Mouse (Mus musculus) brain, embryonic 18.5 days (tissue): ENCODE measurements around the gene Fuk.
"Not testable (repeated sequence)": the region's sequence is repeated elsewhere in the genome, so short reads cannot be mapped to it uniquely, and the experiment has no call there.

ENCODE experiments used
- DNase-seq: peaks from one replicate; pipeline ENCODE4 v3.0.0-alpha.2; 2012; ENCODE audit warnings: low read depth, low spot score

Fuk gene

DNA sequence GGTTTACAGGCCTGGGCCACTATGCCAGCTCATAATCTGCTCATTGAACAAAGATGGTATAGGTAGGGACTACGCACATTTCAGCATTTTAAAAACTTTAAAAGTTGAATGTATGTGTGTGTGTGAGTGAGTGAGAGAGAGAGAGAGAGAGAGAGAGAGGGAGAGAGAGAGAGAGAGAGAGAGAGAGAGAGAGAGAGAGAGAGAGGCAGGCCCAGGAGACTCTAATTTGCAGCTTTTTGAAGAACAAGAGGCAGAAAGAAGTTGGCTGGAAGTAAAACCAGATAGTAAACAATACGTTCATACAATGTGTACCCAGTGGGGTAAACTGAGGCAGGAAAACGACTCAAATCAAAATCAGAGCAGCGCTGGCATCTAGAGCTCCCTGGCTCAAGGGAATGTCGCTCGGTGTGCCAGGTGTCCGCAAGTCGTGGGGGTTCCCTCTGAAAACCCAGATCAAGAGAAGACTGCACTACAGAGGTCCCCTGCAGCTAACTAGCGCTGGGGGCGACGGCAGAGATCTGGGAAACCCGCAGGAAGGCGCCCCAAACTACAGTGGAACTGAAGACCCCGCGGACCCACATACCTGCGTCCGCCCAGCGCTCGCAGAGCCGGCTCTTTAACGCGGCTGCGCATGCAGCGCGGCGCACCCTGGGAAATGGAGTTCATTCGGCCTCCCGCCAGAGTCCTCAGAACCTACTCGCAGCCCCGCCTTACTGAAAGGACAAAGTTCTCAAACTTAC, at the start of gene Fuk:
Fuk (minus strand) TSS at position 650 of the 740 bp plus-strand sequence.
- peak; percentile 39 for DNase-seq

DNA sequence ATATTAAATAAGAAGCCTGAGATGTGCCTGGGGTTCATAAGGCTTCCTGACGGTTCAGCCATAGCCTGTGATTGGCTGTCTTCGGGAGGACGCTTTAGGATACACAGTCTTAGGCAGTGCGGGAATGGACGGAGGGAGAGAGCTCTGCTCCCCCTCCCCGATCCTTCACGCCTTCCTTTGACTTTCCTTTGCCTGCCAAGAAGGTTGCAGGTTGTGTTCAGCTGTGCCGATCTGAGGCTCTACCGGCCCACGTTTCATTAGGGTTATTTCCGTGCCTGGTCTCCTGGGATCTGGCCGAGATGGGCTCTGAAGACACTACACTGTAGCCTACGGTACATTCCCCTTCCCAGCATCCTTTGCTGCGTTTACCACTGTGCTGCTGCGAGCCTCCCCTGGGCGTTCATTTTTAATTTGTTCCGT, 47.8 kb upstream of the Fuk start:
- no peak for DNase-seq

DNA sequence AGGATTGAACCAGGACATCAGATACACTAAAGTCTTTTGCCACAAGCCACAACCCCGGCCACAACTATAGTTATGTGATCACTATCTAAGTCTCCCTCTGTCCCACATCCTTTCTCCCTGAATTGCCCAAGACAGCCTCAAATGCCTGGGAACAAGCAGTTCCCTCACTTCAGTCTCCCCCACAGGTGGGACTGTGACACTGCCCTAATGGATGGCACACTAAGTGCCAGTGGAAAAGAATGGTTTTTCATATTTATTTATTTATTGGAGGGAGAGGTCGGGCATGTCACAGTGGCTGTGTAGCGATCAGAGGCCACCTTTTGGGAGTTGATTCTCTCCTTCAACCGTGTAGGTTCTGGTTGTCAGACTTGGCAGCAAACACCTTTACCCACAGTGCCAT, 43.4 kb upstream of the Fuk start:
- no peak for DNase-seq

DNA sequence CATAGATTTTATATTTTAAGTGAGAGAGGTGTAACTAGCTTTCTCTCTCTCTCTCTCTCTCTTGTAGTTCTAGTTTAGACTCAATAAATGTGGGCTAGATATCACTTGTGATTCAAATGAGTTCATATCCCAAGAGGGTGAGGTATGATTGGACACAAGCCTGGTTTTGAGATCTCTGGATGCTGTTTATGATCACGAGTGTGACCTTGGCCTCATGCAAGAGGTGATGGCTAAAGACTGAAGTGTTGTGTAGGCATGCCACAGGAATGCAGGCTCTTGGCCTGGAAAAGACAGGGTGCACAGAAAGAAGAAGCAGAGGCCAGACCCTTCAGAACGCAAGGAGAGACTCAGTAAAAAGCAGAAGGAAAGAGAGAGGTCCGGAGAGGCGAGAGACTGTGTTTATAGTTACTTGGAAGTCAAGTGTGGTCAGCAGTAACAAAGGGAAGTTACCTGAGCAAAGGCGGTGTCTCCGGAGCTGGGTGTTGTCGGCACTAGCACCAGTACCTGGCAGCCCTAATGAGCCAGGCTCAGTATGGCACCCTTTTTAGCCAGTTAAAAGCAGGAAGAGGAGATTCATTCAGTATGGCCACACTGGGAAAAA, 42.1 kb upstream of the Fuk start:
- DNase-seq = no peak

DNA sequence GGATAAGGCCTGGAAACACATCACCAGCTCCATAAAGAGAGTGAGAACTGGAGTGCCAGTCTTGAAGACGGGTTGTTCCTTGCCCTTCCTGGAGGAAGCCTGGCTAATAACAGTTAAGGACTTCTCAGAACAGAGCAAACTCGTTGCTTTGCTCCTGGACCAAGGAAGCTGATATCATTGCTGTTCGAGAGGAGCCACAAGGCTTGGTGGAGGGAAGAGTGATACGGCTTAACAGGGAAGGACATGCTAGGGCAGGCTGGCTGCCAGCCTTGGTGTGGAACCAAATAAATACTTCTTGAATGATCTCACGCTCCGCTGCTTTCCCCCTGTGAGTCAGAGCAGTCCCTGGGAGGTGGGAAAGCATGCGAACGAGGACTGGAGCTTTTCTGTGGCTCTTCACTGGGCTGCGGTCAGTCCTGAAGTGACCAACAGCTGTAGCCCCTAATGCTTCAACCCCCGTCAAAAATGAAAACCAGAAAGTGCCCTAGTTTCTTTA, 39.2 kb upstream of the Fuk start:
- no peak for DNase-seq

DNA sequence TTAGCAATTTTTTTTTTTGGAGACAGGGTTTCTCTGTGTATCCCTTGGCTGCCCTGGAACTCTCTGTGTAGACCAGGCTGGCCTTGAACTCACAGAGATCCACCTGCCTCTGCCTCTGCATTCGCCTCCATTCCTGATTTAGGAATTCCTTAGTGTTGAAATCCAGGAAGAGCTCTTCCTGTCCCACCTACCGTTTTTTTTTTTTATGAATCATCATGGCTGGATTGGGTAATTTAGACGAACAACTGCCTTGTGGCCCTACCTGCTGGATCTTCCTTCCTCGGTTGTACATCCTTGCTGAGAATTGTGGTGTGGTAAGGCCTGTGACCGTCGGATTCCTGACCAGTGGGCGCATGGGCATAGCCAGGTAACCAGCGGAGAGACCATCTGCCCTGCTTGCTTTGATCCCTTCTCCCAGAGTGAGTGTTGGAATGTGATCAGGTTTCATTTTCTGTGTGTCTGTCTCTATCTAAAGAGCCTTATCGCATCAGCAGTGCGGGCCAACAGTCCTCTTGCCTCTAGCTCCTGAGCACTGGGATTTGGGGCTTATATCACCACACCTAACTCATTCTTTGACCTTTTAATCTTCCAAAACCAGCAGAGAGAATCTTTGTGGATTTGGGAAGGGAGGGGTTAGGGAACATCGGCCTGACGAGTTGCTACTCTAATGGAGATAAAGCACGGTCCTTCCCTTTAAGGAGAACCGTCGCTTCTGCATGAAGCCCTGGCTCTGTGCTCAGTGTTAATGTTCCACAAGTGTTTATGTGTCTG, 38.6 kb upstream of the Fuk start:
- no peak for DNase-seq

DNA sequence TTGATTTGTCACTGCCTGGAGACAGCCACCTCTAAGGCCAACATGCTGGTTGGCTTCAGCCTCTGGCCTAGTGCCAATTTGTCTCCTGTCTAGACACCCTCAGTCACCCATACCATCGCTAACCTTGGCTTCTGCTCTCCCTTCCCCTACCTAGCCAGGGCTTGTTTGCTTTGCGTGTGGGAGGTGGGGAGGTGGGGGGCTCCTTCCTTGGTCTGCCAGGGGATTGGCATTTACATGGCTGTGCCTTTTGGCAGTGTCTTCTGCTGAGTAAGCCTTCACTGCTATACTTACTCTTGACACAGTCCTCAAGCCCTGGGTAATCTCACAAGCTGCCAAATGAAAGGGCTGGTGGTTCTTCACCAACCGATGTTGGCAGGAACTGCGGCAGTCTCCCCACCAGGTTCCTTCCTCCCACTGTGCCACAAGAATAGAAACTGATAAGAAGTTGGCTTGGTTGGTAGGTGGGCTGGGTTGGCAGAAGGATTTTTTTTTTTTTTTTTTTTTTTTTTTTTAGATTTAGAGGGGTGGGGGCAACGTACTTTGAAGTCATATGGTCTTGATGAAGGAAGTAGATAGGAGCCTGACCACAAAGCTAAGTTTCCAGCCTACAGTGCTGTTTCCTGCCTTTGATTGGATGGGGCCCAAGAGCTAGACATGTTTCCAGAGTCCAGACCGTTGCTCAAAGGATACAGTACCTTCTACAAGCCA, 36.7 kb upstream of the Fuk start:
- no peak for DNase-seq

DNA sequence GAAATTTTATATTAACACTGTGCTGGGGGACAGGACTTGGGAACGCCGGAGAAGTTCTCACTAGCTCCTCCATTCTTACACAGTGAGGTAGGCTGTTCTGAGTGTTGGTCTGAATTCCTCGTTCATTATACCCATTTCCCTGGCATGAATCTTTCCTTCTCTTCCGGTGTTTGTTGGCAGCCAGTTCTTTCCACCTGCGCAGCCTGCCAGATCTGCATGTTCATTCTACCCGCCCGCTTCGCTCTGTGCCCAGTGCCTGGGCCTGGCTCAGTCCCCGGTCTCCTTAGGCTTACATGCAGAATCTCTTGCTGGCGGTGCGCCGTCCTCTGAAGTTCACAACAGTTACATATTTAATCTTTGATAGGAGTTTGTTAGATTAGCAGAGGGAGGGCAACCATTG, 33.9 kb upstream of the Fuk start:
- DNase-seq = no peak

DNA sequence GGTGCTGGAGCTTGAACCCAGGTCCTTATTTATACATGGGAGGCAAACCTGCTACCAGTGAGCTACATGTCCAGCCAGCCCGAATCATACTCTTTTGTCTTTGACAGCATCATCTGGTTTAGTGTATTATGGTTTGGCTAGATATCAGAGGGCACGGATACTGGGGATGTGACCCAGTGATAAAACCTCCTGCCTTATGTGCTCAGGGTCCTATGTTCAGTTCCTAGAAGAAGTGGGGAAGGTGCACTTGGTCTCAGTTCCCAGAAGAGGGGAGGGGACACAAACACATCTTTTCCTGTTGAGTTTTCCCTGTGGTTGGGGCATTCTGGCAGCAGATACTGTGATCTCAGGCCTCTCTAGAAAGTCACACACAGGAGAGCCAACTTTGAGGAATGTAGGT, 31.0 kb upstream of the Fuk start:
- DNase-seq = no peak

DNA sequence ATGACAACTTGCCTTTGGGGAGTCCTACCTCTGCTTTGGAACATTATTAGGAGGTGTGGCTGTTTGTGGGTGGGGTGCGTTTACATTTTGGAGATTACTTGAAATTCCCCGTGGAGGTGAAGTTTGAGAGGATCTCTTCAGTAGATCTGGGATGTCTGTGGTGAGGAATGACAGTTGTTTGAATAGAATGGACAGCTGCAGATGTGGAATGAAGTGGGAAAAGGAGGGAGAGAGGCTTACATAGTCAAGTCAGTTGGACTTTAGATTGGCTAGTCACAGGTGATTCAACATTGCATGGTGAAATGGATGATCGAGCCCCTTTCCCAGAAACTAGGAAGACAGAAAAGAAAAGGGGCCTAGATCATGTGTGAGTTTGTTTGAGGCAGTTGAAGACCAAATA, 30.2 kb upstream of the Fuk start:
- DNase-seq = no peak

DNA sequence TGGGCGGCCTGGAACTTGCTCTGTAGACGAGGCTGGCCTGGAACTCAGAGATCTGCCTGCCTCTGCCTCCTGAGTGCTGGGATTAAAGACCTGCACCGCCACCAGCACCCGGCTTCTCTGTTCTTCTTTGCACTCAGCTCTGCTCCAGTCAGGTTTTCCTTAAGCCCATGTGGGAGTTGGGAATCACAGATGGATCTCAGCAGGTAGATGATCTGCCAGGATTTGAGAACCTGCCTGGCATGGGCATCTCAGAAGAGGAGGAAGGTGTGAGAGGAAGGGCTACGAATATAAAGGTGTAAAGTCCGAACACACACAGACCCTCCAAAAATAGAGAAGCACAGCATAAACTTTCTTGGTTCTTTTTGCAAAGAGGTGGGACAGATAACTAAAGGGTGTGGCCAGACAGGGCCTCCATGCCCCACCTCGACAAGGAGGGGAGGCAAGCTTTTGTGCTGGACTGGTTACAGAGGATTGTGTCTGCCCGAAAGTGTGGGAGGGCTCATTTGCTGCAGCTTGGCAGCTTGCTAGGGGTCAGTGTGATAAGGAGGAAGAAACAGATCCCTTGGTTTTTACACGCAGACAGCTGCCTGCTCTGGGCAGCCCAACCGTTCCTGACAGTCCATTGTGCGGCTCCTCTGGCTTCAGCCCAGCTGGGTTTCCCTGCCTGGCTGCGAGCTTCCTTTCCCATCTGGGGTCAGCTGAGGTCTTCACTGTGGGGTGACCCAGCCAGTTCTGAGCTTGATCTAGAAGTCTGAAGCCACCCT, 29.1 kb upstream of the Fuk start:
- DNase-seq = no peak

DNA sequence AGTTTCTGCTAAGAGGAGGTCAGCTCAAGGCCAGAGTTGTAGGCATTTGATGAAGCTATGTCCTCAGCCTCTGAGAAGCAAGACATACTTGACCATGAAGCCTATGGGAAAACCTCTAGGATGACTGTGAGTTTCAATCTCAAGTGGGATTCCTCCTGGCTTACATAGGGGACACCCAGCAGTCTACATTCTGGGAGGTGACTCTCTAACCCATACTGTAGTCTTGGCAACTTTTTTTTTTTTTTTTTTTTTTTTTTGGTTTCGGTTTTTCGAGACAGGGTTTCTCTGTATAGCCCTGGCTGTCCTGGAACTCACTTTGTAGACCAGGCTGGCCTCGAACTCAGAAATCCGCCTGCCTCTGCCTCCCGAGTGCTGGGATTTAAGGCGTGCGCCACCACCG, 27.4 kb upstream of the Fuk start:
- not testable (repeated sequence) for DNase-seq

DNA sequence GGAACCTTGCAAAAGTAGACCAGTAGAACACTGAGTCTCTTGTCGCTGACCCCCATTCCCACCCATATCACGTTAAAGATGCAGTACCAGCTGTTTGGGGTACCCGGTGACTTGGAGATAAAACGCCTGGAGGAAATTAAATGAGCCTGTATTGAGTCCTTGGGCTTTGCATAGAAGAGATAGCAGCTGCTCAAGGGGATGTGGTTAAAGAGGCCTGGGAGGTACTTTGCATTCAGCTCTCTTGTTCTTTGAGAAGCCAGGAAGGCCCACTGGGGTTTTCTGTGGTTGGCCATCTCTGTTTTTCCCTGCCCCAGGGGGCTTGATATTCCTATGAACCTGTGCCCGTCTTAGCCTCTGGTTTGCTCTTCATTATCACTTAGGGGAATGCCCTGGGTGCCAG, 26.8 kb upstream of the Fuk start:
- DNase-seq = no peak

DNA sequence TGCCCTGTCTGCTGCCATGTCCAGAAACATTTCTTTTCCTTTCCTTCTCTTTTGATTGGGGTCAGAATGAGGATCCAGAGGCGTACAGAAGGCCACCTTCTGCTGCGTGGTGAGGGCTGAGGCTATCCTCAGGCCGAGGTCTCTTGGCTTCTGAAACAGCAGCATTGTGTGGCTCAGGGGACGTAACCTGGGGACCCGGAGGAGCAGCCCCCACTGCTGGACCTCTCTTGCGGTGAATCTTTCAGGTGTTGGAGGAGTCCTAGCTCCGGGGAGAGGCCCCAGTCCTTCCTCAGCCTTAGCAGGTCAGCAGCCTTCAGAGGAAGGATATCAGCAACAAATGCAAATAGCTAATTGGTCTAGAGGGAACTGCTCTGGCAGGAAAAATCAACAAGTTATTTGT, 26.1 kb upstream of the Fuk start:
- DNase-seq = no peak

DNA sequence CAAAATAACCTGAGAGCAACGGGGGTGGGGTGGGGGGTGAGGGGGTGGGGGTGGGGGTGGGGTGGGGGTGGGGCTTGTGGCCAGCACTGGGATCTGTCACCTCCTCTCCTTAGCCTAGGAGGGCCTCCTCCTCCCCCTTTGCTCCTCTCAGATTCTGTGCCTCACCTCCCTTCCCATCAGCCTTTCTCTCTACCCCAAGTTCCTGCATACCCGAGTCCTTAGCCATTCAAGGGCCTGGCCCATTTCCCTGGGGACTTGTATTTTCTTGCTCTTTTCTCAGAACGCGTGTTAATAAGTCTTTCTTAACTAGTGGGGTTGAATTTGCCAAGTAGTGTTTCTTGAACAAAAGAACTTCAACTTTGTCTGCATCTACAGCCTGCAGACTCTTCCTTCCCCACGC, 24.4 kb upstream of the Fuk start:
- DNase-seq = no peak

DNA sequence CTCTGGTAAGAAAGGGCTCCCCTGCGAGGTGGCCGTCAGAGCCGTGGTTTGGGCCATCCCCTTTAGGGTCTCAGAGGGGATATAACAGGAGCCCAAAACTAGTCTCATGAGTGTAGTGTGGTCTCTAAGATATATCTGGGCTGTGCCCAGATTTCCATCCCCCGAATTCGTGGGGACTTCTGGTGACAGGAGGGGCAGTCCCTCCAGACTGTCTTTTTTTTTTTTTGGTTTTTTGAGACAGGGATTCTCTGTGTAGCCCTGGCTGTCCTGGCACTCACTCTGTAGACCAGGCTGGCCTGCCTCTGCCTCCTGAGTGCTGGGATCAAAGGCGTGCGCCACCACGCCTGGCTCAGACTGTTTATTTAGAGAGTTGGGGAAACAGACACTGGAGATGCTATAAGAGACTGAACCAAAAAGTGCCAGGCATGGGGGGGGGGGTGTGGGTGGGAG, 23.4 kb upstream of the Fuk start:
- DNase-seq = no peak

DNA sequence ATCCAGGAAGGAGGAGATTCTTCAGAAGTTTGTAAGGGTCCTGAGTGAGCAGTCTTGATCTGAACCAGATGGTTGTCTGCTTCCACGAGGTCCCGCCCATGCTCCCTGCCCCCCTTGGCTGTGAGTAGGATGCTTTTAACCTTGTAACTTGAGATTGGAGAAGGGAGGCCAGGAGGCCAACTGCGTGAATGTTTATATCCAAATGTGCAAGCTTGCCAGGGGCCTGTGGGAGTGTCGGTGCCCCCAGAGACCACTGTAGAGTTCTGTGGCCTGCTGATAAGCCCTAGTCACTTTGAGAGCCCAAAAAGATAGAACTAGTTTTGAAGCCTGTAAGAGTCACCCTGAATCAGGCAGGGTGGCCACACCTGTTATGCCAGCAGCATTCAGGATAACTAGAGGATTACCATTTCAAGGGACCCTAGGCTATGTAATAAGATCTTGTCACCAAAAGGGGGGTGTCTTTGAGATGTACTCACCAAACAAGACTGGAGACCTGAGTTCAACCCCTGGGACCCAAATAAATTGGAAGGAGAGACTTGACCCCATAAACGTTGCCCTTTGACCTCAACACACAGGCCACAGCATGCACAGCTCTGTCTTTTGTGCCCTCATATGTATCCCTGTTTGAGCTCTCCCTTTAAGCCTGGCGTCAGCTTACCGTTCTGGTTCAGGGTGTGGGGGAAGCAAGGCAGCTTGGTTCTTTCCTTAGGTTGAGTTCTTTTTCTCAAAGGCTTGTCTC, 19.4 kb upstream of the Fuk start:
- DNase-seq = no peak

DNA sequence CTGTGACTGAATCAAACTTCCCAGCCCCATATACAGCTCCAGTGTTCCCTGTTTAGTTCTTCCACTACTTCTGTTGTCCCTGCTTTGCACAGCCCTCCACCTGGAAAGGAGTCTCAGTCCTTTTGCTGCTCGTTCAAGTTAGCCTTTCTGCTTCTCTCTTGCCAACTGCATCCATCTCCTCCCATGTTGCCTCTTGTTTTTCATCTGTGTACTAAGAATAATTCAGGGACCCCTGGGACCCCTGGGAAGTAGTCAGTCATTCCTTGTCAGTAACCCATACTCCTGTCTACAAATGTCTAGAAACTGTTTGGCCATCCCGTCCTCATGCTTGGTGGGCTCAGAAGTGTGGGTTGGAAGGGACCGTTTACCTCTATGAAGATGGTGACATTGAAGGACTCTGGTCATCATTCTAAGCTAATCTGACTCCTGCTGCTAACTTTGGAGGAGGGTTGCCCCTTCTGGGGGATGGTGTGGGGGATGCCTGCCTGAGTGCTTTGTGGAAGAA, 18.5 kb upstream of the Fuk start:
- DNase-seq = no peak

DNA sequence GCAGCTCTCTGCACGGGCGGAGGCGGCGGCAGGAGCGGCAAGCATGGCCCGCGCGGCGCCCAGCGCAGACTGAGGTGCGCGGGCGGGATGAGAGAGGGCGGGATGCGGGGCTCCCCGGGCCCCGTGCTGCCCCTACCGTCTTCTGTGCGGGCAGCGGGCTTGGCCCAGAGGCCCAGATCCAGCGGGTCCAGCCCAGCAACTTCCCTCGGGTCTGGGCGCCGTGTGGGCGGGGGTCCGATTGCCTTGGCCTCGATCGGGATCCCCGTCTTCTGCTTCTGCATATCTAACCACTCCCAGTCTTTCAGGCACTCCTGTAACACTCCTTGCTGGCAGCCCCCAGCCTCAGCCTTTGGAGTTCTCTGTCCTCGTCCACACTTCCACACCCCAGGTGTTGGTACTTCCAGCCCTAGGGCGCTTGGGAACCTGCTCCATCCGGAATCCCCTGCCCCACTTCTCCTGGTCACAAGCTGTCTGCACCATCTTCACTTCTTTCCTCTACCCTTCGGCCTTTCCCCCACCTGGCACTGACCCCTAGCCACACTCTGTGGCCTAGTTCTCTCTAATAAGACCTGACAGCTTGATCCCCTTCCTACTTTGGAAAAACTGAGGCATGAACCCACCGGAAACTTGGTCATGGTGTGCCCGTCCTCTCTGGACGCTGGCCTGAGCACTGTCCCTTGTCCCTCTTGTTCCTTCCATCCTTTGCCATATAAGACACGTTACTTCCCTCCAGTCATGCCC, 17.9 kb upstream of the Fuk start:
- DNase-seq = no peak
